Mouse (Mus musculus): Measurements from ENCODE around the gene Cstl1. TPM values are rescaled to one million over a fixed set of nuclear protein-coding genes. Genes with fewer than 3 reads are reported as not detected.

Cstl1 gene
- polyA plus RNA-seq, 1 experiment = not detected

DNA sequence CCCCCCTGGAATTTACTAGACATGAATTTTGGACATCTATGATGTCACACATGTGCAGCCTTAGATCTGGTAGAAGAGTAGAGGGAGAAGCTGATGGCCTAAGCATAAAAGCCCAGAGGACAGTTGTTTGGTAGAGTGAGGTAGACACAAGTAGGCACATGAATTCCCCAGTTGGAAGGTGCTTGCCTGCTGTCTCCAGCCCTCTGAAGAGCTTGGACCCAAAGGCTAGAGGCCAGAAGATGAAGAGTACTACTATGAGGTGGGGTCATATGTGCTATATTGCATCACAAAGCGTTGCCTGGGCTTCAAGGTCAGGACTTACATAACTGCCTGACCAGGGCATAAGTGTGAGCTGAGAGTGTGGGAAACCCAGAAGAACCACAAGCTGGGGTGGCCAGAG, 48.3 kb downstream of the Cstl1 start, which contains the start of gene Cst8:
Cst8 (plus strand) TSS at position 301 of the 400 bp plus-strand sequence.
- no peaks in the 10 kb centered on the region for H3K4me1 ChIP-seq (ENCODE audit: control insufficient read depth, insufficient read depth, low read length)
- H3K27ac ChIP-seq (ENCODE audit: insufficient read depth, low read depth, low read length) = no peak within 1 kb of the TSS
- 100% methylated on average over 1 of the region's 1 CpGs for WGBS
- H3K4me3 ChIP-seq (ENCODE audit: insufficient read depth, low read depth, low read length) = no peak within 1 kb of the TSS
- TF ChIP-seq CTCF (IDR thresholded peaks at IDR 0.05; ENCODE audit: insufficient read depth, low read depth, low read length) (no peak), POLR2A (IDR thresholded peaks at IDR 0.05; ENCODE audit: insufficient read depth, low read depth, low read length) (no peak)

DNA sequence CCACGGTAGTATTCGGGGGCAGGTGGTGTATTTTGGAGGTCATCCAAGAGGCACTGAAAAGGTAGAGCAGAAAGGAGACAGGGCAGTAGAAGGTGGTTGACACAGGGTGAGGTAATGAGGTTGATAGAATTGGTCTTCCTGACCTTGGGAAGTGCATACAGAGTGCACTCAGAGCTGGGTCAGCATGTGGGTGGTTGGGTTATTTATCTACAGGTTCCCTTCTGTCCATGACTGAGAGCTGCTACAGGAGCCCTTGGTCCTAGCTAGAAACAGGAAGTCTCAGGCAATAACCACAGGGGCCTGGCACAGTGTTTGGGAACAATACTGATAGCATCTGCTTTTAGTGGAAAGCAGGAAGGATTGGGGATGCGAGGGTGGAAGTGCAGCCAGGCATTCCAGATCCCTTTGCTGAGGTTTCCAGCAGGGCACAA, 51.3 kb downstream of the Cstl1 start:
- H3K4me1 ChIP-seq (ENCODE audit: control insufficient read depth, insufficient read depth, low read length) = no peaks in the 10 kb centered on the region
- TF ChIP-seq POLR2A (IDR thresholded peaks at IDR 0.05; ENCODE audit: insufficient read depth, low read depth, low read length) (no peak), CTCF (IDR thresholded peaks at IDR 0.05; ENCODE audit: insufficient read depth, low read depth, low read length) (no peak)
- H3K4me3 ChIP-seq (ENCODE audit: insufficient read depth, low read depth, low read length) = no peak overlapping the region
- WGBS = 55% methylated on average over 3 of the region's 3 CpGs
- no peak overlapping the region for H3K27ac ChIP-seq (ENCODE audit: insufficient read depth, low read depth, low read length)

Other genes starting within 250 kb of the Cstl1 start
- gene Nxt1, start 77.8 kb upstream of the Cstl1 start, polyA plus RNA-seq (2012; ENCODE audit: insufficient read depth, insufficient read length, low replicate concordance, missing spikeins) = not detected in 2 replicates
- not detected in 2 replicates for gene Gzf1, start 69.3 kb upstream of the Cstl1 start, polyA plus RNA-seq (2012; ENCODE audit: insufficient read depth, insufficient read length, low replicate concordance, missing spikeins)
- 141 and 208 TPM in 2 replicates for gene Napb, start 17.9 kb upstream of the Cstl1 start, polyA plus RNA-seq (2012; ENCODE audit: insufficient read depth, insufficient read length, low replicate concordance, missing spikeins)
- not detected in 2 replicates for gene Cst11, start 21.1 kb downstream of the Cstl1 start, polyA plus RNA-seq (2012; ENCODE audit: insufficient read depth, insufficient read length, low replicate concordance, missing spikeins)
- gene 8030411F24Rik, start 31.7 kb downstream of the Cstl1 start, polyA plus RNA-seq (2012; ENCODE audit: insufficient read depth, insufficient read length, low replicate concordance, missing spikeins) = not detected in 2 replicates
- gene Cst12, start 39.0 kb downstream of the Cstl1 start, polyA plus RNA-seq (2012; ENCODE audit: insufficient read depth, insufficient read length, low replicate concordance, missing spikeins) = not detected in 2 replicates
- not detected in 2 replicates for gene Cst8, start 48.4 kb downstream of the Cstl1 start, polyA plus RNA-seq (2012; ENCODE audit: insufficient read depth, insufficient read length, low replicate concordance, missing spikeins)
- gene Cst13, start 69.7 kb downstream of the Cstl1 start, polyA plus RNA-seq (2012; ENCODE audit: insufficient read depth, insufficient read length, low replicate concordance, missing spikeins) = not detected in 2 replicates
- gene Cst9, start 84.8 kb downstream of the Cstl1 start, polyA plus RNA-seq (2012; ENCODE audit: insufficient read depth, insufficient read length, low replicate concordance, missing spikeins) = not detected in 2 replicates
- not detected in 2 replicates for gene 9230104L09Rik, start 114.7 kb downstream of the Cstl1 start, polyA plus RNA-seq (2012; ENCODE audit: insufficient read depth, insufficient read length, low replicate concordance, missing spikeins)
- gene Cst3, start 125.3 kb downstream of the Cstl1 start, polyA plus RNA-seq (2012; ENCODE audit: insufficient read depth, insufficient read length, low replicate concordance, missing spikeins) = 616 and 1,102 TPM in 2 replicates